Mouse (Mus musculus) A20 (cell line): ENCODE results near the gene Slfn4.
"Not testable (repeated sequence)": the region's sequence is repeated elsewhere in the genome, so short reads cannot be mapped to it uniquely, and the experiment has no call there.

Experiments
- DNase-seq: peaks from one replicate; pipeline ENCODE4 v3.0.0-alpha.2; 2011; ENCODE audit warnings: low read depth, low spot score

Slfn4 gene

GRCm38 (mm10) chr11:83174948-83175539 lies at the start of gene Slfn4:
Slfn4 (plus strand) TSS chr11:83175186.
- no peak for DNase-seq

- not testable (repeated sequence) for DNase-seq
These were observed 49.4 kb upstream of the Slfn4 start for GRCm38 (mm10) chr11:83125633-83126032.

GRCm38 (mm10) chr11:83137253-83137652 lies 37.7 kb upstream of the Slfn4 start:
- not testable (repeated sequence) for DNase-seq

GRCm38 (mm10) chr11:83148939-83149338 lies 26.0 kb upstream of the Slfn4 start:
- not testable (repeated sequence) for DNase-seq

- DNase-seq = peak; percentile 81
These were observed 16.3 kb downstream of the Slfn4 start, which contains the start of gene Slfn3 for GRCm38 (mm10) chr11:83191134-83191893. Slfn3 (plus strand) TSS chr11:83191330.

- DNase-seq = peak; percentile 80
These were observed 17.0 kb downstream of the Slfn4 start for GRCm38 (mm10) chr11:83192001-83192400.

- no peak for DNase-seq
These were observed 30.0 kb downstream of the Slfn4 start for GRCm38 (mm10) chr11:83205002-83205401.

GRCm38 (mm10) chr11:83216119-83216518 lies 41.1 kb downstream of the Slfn4 start:
- DNase-seq = no peak

GRCm38 (mm10) chr11:83221328-83221877 lies 46.4 kb downstream of the Slfn4 start:
- no peak for DNase-seq

GRCm38 (mm10) chr11:83223367-83223766 lies 48.4 kb downstream of the Slfn4 start:
- peak; percentile 89 for DNase-seq

GRCm38 (mm10) chr11:83223793-83224192 lies 48.8 kb downstream of the Slfn4 start:
- not testable (repeated sequence) for DNase-seq

GRCm38 (mm10) chr11:83224217-83224616 lies 49.2 kb downstream of the Slfn4 start:
- peak; percentile 90 for DNase-seq

- DNase-seq = no peak
These were observed 49.8 kb downstream of the Slfn4 start for GRCm38 (mm10) chr11:83224750-83225149.

- no peak for DNase-seq
These were observed 50.5 kb downstream of the Slfn4 start for GRCm38 (mm10) chr11:83225371-83225960.

- no peak for DNase-seq
These were observed 53.1 kb downstream of the Slfn4 start for GRCm38 (mm10) chr11:83227926-83228723.

- DNase-seq = peak; percentile 57
These were observed 56.0 kb downstream of the Slfn4 start for GRCm38 (mm10) chr11:83230966-83231365.

GRCm38 (mm10) chr11:83233621-83234020 lies 58.6 kb downstream of the Slfn4 start:
- not testable (repeated sequence) for DNase-seq

- not testable (repeated sequence) for DNase-seq
These were observed 62.4 kb downstream of the Slfn4 start for GRCm38 (mm10) chr11:83237390-83237789.

- no peak for DNase-seq
These were observed 63.4 kb downstream of the Slfn4 start for GRCm38 (mm10) chr11:83238389-83238788.

GRCm38 (mm10) chr11:83239811-83240210 lies 64.8 kb downstream of the Slfn4 start:
- DNase-seq = no peak
